Mouse (Mus musculus): ENCODE measurements around the gene Tmem54.

Gene Tmem54

GRCm38 (mm10) chr4:129130755-129131303 is 25.5 kb downstream of the Tmem54 start:
- DNase-seq = peak; percentile 66

GRCm38 (mm10) chr4:129134799-129135585 is 29.6 kb downstream of the Tmem54 start:
- DNase-seq = peak; percentile 90

- no peak for DNase-seq
Observed at GRCm38 (mm10) chr4:129135637-129136036, 30.3 kb downstream of the Tmem54 start.

- DNase-seq = peak; percentile 14
Observed at GRCm38 (mm10) chr4:129136189-129136578, 30.8 kb downstream of the Tmem54 start.

GRCm38 (mm10) chr4:129136579-129137391 is 31.4 kb downstream of the Tmem54 start, which contains the start of gene Fndc5:
Fndc5 (plus strand) TSS chr4:129136999.
- peak; percentile 53 for DNase-seq

GRCm38 (mm10) chr4:129137392-129138321 is 32.3 kb downstream of the Tmem54 start:
- peak; percentile 5 for DNase-seq

- no peak for DNase-seq
Observed at GRCm38 (mm10) chr4:129139642-129140041, 34.3 kb downstream of the Tmem54 start.

GRCm38 (mm10) chr4:129140808-129141207 is 35.5 kb downstream of the Tmem54 start:
- no peak for DNase-seq

- no peak for DNase-seq
Observed at GRCm38 (mm10) chr4:129141560-129142438, 36.5 kb downstream of the Tmem54 start.

- no peak for DNase-seq
Observed at GRCm38 (mm10) chr4:129142439-129143045, 37.2 kb downstream of the Tmem54 start.

- no peak for DNase-seq
Observed at GRCm38 (mm10) chr4:129143509-129143908, 38.2 kb downstream of the Tmem54 start.

- no peak for DNase-seq
Observed at GRCm38 (mm10) chr4:129144401-129145367, 39.3 kb downstream of the Tmem54 start.

GRCm38 (mm10) chr4:129145411-129145810 is 40.1 kb downstream of the Tmem54 start:
- DNase-seq = no peak

GRCm38 (mm10) chr4:129145943-129146342 is 40.6 kb downstream of the Tmem54 start:
- no peak for DNase-seq

GRCm38 (mm10) chr4:129146392-129146791 is 41.0 kb downstream of the Tmem54 start:
- DNase-seq = no peak

GRCm38 (mm10) chr4:129147552-129148103 is 42.3 kb downstream of the Tmem54 start:
- DNase-seq = no peak

GRCm38 (mm10) chr4:129149321-129149720 is 44.0 kb downstream of the Tmem54 start:
- DNase-seq = no peak

GRCm38 (mm10) chr4:129151276-129151811 is 46.0 kb downstream of the Tmem54 start:
- DNase-seq = no peak

- DNase-seq = no peak
Observed at GRCm38 (mm10) chr4:129157541-129157940, 52.2 kb downstream of the Tmem54 start.
